30 mouse cellular contexts compared by ENCODE assay signal in the genomic region with DNA sequence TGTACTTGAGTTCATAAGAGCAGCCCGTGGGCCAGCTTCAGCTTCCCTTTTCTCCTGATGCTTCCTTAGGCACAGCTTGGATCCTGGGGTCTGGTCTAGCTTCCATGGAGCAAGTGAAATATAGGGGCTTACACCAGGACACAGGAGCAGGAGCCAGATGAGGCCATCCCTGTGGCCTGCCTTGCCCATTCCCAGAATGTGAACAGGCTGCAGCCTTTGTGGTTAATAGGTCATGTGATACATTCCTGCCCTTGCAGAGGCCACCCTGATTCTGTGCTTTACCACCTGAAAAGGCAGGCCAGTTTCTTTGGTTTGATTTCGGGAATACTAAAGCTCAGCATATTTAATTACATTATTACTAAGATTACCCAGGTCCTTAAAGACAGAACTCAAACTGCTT.
"Had no signal": no experiment of that assay in that cellular context is flagged by ENCODE, and none has a peak within 500 bp of the region (broad histone marks: within the 10 kb centered on the region; RNA-seq: fewer than 3 reads in every experiment).

No protein-coding gene starts in this region.

- DNase-seq: heart, postnatal 10 days; heart, postnatal 14 days; heart, postnatal 36 days; heart, postnatal 4 days; kidney, adult 11 months; kidney, adult 18-20 months; kidney, adult 8-10 months; kidney, adult 9 months; kidney, postnatal 10 days; kidney, postnatal 14 days; kidney, postnatal 25 days; kidney, postnatal 36 days; kidney, postnatal 4 days; layer of hippocampus, adult 9-11 months; layer of hippocampus, postnatal 36 days had no signal

- H3K27me3 ChIP-seq: heart, embryonic 13.5 days; heart, embryonic 15.5 days; hindbrain, embryonic 12.5 days; hindbrain, embryonic 13.5 days; hindbrain, embryonic 15.5 days had no signal

- H3K4me3 ChIP-seq: heart, embryonic 10.5 days; heart, embryonic 13.5 days; heart, embryonic 15.5 days; hindbrain, embryonic 10.5 days; hindbrain, embryonic 12.5 days; hindbrain, embryonic 13.5 days; hindbrain, embryonic 15.5 days; layer of hippocampus, adult 2 months; left cerebral cortex, adult 2 months had no signal

- H3K4me1 ChIP-seq: heart, embryonic 10.5 days; heart, embryonic 15.5 days; hindbrain, embryonic 10.5 days; hindbrain, embryonic 12.5 days; hindbrain, embryonic 15.5 days had no signal

- ATAC-seq: hindbrain, embryonic 16.5 days; hindbrain, postnatal 0 days; inflammation-experienced regulatory T-cells, adult 6 months had no signal

- H3K9me3 ChIP-seq: heart, embryonic 10.5 days; heart, embryonic 13.5 days; heart, embryonic 15.5 days; hindbrain, embryonic 10.5 days; hindbrain, embryonic 12.5 days; hindbrain, embryonic 13.5 days; hindbrain, embryonic 15.5 days had no signal

- H3K4me2 ChIP-seq: heart, embryonic 11.5 days; heart, embryonic 13.5 days; heart, embryonic 15.5 days; hindbrain, embryonic 12.5 days; hindbrain, embryonic 13.5 days; hindbrain, embryonic 14.5 days; hindbrain, embryonic 15.5 days had no signal

- H3K27ac ChIP-seq: heart, embryonic 10.5 days; heart, embryonic 13.5 days; heart, embryonic 15.5 days; hindbrain, embryonic 10.5 days; hindbrain, embryonic 12.5 days; hindbrain, embryonic 13.5 days; hindbrain, embryonic 14.5 days; hindbrain, embryonic 15.5 days; hindbrain, postnatal 0 days; kidney, postnatal 0 days; layer of hippocampus, adult 2 months; left cerebral cortex, adult 2 months had no signal

- H3K9ac ChIP-seq: heart, embryonic 13.5 days; heart, embryonic 15.5 days; hindbrain, embryonic 12.5 days; hindbrain, embryonic 13.5 days; hindbrain, embryonic 14.5 days; hindbrain, embryonic 15.5 days had no signal
